Mouse (Mus musculus): ENCODE data around the gene Psmd14. TPM values are rescaled to one million over a fixed set of nuclear protein-coding genes. Genes with fewer than 3 reads are reported as not detected.

Gene Psmd14
- 140 and 144 TPM in 2 replicates for polyA plus RNA-seq (2016; fragmentation: Nextera tagmentation; extraction: Ambion mirVana)

DNA sequence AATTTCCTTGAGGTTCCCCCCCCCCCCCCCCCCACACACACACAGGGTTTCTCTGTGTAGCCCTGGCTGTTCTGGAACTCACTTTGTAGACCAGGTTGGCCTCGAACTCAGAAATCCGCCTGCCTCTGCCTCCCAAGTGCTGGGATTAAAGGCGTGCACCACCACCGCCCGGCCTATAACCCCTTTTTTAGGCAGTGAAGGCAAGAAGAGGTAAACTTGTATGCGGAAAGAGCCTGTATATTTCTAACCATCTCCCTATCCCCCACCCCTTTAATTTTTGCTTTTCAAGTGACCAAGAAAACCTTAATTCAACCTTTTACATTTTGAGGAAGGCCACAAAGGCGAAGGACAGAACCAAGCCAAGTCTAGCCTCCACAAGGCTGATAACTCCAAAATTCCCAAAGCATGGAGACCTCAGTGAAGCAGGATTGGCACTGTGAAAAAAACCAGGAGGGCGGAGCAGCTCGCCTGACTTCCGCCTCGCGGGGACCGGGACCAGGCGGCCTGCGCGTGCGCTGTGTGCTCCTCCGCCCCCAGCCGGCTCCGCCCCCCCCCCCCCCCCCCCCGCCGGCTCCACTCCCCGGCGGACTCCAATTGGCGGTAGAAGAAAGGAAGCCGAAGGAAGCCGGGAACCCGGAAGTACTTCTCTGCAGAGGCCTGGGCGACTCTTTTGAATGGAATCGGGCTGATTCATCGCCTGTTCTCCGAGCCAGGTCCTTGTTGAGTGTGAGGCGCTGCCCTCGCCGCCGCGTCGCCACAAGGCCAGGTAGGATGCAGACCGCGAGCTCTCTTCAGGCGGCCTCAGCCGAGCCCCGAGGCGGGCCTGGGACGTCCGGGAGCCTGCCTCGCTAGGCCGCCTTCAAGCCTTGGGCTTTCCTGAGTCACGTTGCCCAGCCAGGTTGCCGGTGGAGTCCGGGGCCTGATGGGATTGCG lies at the start of gene Psmd14:
Gene Psmd14, plus strand, starts transcription at position 587 of the 933 bp plus-strand sequence.
- Histone ChIP-seq H3K4me2 (peak within 1 kb of the TSS; percentile 87), H3K4me1 (replicated peaks) (peaks cover 11% of the 10 kb centered on the region), H3K36me3 (0 out of 2 replicates have a peak, but pooled peaks cover 2% of the 10 kb centered on the region), H3K9me3 (replicated peaks) (peaks cover 5% of the 10 kb centered on the region), H3K27ac (ENCODE audit: poor library complexity, severe bottlenecking) (peak within 1 kb of the TSS; percentile 89), H3K9ac (peak within 1 kb of the TSS; percentile 90), H3K27me3 (replicated peaks) (no peaks in the 10 kb centered on the region), H3K4me3 (peak within 1 kb of the TSS; percentile 99)
- WGBS: 3% methylated on average over 47 of the region's 52 CpGs
- peak; percentile 97 for ATAC-seq (ENCODE audit: insufficient number of reproducible peaks, low FRiP score)

DNA sequence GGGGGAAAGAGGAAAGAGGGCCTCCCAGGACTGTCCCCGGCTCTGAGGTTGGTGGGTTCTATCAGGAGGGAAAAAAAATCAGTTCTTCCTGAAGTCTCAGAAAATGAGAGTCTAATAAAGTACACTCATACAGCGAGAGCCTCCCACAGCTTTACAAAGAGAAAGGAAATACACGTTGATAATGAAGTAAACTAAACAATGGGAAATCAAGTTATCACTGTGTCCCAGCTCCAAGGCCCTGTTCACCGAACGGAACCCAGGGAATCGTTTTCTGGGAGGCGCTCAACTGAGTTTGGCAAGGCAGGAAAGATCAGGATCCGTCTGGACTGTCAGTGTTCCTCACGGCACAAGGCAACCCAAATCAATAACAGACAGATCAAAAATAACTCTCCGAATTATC lies 48.7 kb upstream of the Psmd14 start:
- Histone ChIP-seq H3K9me3 (replicated peaks) (no peaks in the 10 kb centered on the region), H3K4me1 (replicated peaks) (no peaks in the 10 kb centered on the region), H3K27ac (ENCODE audit: poor library complexity, severe bottlenecking) (no peak overlapping the region), H3K4me2 (no peak overlapping the region), H3K27me3 (replicated peaks) (no peaks in the 10 kb centered on the region), H3K36me3 (no peaks in the 10 kb centered on the region), H3K4me3 (no peak overlapping the region), H3K9ac (no peak overlapping the region)
- 54% methylated on average over 10 of the region's 10 CpGs for WGBS
- no peak for ATAC-seq (ENCODE audit: insufficient number of reproducible peaks, low FRiP score)

DNA sequence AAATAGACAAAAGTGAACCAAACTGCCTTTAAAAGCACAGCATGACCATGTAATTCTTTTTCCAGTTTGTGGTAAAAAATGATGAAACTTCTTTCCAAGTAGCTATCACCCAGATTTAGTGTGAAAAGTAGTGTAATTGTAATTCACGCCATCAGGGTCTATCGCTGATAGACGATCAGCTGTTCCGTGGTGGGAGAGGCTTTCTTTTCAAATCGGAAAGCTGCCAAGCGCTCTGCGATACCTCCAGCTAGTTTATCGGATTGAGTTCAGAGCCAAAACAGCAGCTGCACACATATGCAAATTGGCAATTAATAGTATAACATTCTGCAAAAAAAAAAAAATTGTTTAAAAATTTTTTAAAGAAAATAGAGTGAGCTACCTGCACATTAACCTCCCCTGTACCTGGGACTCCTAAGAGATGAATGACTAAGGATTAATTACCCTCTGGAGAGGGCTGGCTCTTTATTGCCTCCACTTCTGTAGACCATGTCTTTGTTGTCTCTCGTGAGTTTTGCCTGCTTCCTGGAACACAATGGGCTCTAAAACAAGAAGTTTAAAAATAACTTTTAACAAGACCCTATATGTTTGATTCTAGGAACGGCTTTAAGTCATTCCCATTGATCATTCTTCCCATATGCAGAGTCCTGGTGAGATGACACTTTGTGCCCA lies 47.8 kb upstream of the Psmd14 start:
- WGBS: 66% methylated on average over 10 of the region's 10 CpGs
- Histone ChIP-seq H3K9me3 (replicated peaks) (no peaks in the 10 kb centered on the region), H3K4me3 (no peak overlapping the region), H3K27ac (ENCODE audit: poor library complexity, severe bottlenecking) (no peak overlapping the region), H3K4me1 (replicated peaks) (no peaks in the 10 kb centered on the region), H3K36me3 (no peaks in the 10 kb centered on the region), H3K9ac (no peak overlapping the region), H3K4me2 (no peak overlapping the region), H3K27me3 (replicated peaks) (no peaks in the 10 kb centered on the region)
- ATAC-seq (ENCODE audit: insufficient number of reproducible peaks, low FRiP score): no peak

DNA sequence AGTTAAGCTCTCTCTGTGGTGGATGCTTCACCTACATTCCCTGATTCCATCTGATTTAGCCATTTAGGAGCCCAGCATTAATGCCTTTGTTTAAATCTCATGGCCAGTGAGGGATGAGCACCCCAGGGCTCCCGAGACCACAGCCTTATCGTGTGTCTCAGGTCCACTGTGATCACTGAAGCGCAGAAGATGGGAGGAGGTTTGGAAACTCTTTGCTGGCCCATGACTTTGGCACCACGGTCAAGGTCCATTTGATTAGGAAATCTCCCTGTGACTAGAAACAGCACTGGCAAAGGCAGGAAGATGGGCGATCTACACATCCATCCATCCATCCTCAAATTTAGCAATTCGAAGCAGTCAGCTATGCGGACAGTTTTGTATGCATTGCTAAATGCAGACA lies 44.1 kb upstream of the Psmd14 start:
- Histone ChIP-seq H3K4me3 (no peak overlapping the region), H3K4me1 (replicated peaks) (no peaks in the 10 kb centered on the region), H3K4me2 (no peak overlapping the region), H3K9me3 (replicated peaks) (0 out of 2 replicates have a peak, but pooled peaks cover 2% of the 10 kb centered on the region), H3K27ac (ENCODE audit: poor library complexity, severe bottlenecking) (no peak overlapping the region), H3K27me3 (replicated peaks) (no peaks in the 10 kb centered on the region), H3K9ac (no peak overlapping the region), H3K36me3 (no peaks in the 10 kb centered on the region)
- WGBS: 74% methylated on average over 7 of the region's 7 CpGs
- no peak for ATAC-seq (ENCODE audit: insufficient number of reproducible peaks, low FRiP score)

DNA sequence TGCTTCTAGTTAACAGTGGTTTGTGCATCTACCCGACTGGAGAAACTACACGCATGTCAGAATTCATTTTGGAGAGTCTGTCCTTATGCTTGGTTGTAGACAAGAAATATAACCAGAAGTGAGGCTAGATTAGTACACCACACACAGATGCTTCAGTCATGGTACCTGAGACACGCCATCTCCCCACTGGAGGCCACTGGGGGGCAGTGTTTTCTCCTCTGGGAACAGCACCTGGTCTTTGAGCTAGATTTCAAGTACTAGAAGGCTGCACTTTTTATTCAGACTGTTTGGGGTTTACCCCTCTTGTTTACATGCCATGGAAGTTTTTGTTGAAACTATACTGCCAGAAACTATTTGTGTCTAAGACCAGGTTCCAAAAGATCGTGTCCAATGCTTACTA lies 43.2 kb upstream of the Psmd14 start:
- Histone ChIP-seq H3K36me3 (no peaks in the 10 kb centered on the region), H3K4me2 (no peak overlapping the region), H3K27ac (ENCODE audit: poor library complexity, severe bottlenecking) (no peak overlapping the region), H3K9ac (no peak overlapping the region), H3K4me3 (no peak overlapping the region), H3K27me3 (replicated peaks) (no peaks in the 10 kb centered on the region), H3K9me3 (replicated peaks) (0 out of 2 replicates have a peak, but pooled peaks cover 3% of the 10 kb centered on the region), H3K4me1 (replicated peaks) (no peaks in the 10 kb centered on the region)
- WGBS: 19% methylated on average over 4 of the region's 4 CpGs
- no peak for ATAC-seq (ENCODE audit: insufficient number of reproducible peaks, low FRiP score)

DNA sequence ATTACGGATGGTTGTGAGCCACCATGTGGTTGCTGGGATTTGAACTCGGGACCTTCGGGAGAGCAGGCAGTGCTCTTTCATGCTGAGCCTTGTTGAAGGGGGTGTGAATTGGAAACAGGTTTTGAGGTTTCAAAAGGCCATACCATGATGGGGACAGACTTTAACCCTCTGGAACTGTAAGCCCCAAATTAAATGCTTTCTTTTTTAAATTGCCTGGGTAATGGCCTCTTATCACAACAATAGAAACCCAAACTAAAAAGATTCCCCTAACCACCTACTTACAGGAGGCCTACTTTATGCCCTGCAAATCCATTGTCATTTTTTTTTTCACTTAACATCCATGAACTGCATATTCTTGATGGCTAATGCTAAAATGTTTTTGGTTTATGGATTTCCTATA lies 36.9 kb upstream of the Psmd14 start:
- WGBS: 83% methylated on average over 3 of the region's 3 CpGs
- Histone ChIP-seq H3K4me1 (replicated peaks) (no peaks in the 10 kb centered on the region), H3K9ac (no peak overlapping the region), H3K27me3 (replicated peaks) (no peaks in the 10 kb centered on the region), H3K4me3 (no peak overlapping the region), H3K4me2 (no peak overlapping the region), H3K36me3 (no peaks in the 10 kb centered on the region), H3K9me3 (replicated peaks) (0 out of 2 replicates have a peak, but pooled peaks cover 3% of the 10 kb centered on the region), H3K27ac (ENCODE audit: poor library complexity, severe bottlenecking) (no peak overlapping the region)
- no peak for ATAC-seq (ENCODE audit: insufficient number of reproducible peaks, low FRiP score)

DNA sequence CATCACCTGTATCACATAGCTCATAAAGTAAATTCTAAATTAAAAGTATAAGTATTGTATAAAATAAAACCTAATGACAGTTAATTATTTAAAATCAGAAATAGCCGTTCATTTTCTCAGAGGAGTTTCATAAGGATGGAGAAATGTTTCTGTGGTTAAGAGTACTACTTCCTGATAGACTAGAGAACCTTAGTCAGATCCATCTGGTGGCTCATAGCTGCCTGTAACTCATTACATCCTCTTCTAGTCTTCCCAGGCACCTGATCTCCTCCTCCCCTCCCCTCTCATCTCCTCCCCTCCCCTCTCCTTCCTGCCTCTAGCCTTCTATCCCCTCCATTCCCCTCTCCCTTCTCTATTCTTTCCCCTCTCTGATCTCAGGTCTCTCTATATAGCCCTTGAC lies 29.9 kb upstream of the Psmd14 start:
- 79% methylated on average over 1 of the region's 1 CpGs for WGBS
- ATAC-seq (ENCODE audit: insufficient number of reproducible peaks, low FRiP score): no peak
- H3K9ac ChIP-seq: no peak overlapping the region

DNA sequence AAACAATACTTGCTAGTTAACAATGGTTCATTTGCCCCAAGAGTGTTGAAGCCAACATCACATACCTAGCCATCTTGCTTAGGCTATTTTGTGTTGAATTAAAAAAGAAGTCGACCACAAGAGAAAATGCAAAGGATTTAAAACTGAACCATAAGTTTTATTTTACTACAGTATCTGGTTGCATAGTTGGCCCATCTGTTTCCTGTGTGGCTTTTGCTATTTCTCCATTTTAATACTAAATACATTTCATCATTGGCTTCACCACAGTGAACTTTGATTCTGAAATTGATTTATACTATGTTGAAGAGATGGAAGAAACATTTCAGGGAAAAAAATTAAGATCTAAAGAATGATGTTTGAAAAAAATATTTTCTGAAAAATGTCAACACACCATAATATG lies 25.0 kb upstream of the Psmd14 start:
- Histone ChIP-seq H3K4me3 (no peak overlapping the region), H3K9me3 (replicated peaks) (no peaks in the 10 kb centered on the region), H3K9ac (no peak overlapping the region), H3K27me3 (replicated peaks) (no peaks in the 10 kb centered on the region), H3K4me1 (replicated peaks) (0 out of 2 replicates have a peak, but pooled peaks cover 2% of the 10 kb centered on the region), H3K36me3 (no peaks in the 10 kb centered on the region), H3K4me2 (no peak overlapping the region), H3K27ac (ENCODE audit: poor library complexity, severe bottlenecking) (no peak overlapping the region)
- ATAC-seq (ENCODE audit: insufficient number of reproducible peaks, low FRiP score): no peak
- WGBS: 73% methylated on average over 1 of the region's 1 CpGs

More for the DNA sequence above, 29.9 kb upstream of the Psmd14 start:
- Histone ChIP-seq H3K4me2 (no peak overlapping the region), H3K36me3 (no peaks in the 10 kb centered on the region), H3K27me3 (replicated peaks) (no peaks in the 10 kb centered on the region), H3K4me3 (no peak overlapping the region), H3K9me3 (replicated peaks) (no peaks in the 10 kb centered on the region), H3K27ac (ENCODE audit: poor library complexity, severe bottlenecking) (no peak overlapping the region), H3K4me1 (replicated peaks) (no peaks in the 10 kb centered on the region)

DNA sequence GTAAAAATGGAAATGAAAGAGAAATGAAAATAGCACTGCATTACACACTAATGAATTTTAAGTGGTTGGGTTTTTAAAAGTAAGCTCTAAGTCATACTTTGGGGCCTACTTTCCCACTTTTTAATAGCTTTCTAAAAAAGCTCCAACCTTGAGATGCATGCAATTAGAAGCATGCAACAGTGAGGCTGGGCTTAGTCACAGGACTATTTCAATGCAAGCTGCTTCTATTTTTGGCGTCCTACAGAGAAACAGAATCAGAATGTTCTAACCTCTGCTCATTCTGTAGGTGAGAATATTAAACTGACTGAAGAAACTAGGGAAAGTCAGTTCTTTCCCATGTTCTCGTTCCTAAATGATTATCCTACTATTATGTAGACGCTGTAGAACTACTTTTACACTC lies 22.4 kb upstream of the Psmd14 start:
- ATAC-seq (ENCODE audit: insufficient number of reproducible peaks, low FRiP score): no peak
- no peak overlapping the region for H3K9ac ChIP-seq
- no peak overlapping the region for H3K4me2 ChIP-seq
- H3K4me1 ChIP-seq (replicated peaks): 0 out of 2 replicates have a peak, but pooled peaks cover 2% of the 10 kb centered on the region
- H3K4me3 ChIP-seq: no peak overlapping the region
- H3K27me3 ChIP-seq (replicated peaks): no peaks in the 10 kb centered on the region
- H3K27ac ChIP-seq (ENCODE audit: poor library complexity, severe bottlenecking): no peak overlapping the region
- WGBS: 72% methylated on average over 3 of the region's 3 CpGs
- no peaks in the 10 kb centered on the region for H3K36me3 ChIP-seq
- H3K9me3 ChIP-seq (replicated peaks): no peaks in the 10 kb centered on the region

DNA sequence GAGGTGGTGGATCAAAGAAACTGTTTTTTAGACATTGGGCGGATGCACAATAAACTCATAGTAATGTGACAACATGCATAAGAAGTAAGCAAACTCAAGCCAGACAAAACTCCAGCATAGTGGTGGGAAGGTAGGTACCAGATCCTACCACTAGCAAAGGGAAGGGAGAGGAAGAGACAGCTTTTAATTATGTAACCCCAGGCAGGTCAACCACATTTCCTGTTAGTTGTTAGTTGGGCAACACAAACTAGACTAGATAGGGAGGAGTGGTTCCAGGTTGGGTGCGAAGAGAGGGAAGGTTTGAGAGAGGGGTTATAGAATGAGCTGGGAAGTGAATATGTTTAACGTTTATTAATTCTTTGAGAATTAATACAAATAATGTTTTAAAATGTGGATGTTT lies 1.9 kb upstream of the Psmd14 start:
- peaks cover 5% of the 10 kb centered on the region for H3K9me3 ChIP-seq (replicated peaks)
- H3K4me3 ChIP-seq: no peak overlapping the region
- peaks cover 11% of the 10 kb centered on the region for H3K4me1 ChIP-seq (replicated peaks)
- H3K27me3 ChIP-seq (replicated peaks): no peaks in the 10 kb centered on the region
- WGBS: 89% methylated on average over 3 of the region's 3 CpGs
- no peak overlapping the region for H3K9ac ChIP-seq
- no peak overlapping the region for H3K27ac ChIP-seq (ENCODE audit: poor library complexity, severe bottlenecking)
- ATAC-seq (ENCODE audit: insufficient number of reproducible peaks, low FRiP score): no peak
- 0 out of 2 replicates have a peak, but pooled peaks cover 2% of the 10 kb centered on the region for H3K36me3 ChIP-seq
- no peak overlapping the region for H3K4me2 ChIP-seq

DNA sequence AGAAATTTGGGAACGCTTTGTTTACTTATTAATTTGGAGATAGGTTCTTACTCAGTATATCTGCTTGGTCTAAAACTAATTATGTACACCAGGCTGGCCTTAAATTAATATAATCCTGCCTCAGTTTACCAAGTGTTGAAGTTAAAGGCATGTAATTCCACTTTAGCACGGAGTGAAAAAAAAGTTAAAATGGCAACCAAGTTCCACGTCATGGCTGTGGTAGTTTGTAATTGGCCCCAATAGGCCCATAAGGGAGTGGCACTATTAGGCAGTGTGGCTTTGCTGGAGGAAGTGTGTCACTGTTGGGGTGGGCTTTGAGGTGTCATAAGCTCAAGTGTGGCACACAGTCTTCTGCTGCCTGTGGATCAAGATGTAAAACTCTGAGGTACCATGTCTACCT lies 1.0 kb downstream of the Psmd14 start:
- Histone ChIP-seq H3K27me3 (replicated peaks) (no peaks in the 10 kb centered on the region), H3K9me3 (replicated peaks) (peaks cover 5% of the 10 kb centered on the region), H3K4me2 (peak overlapping the region; percentile 87), H3K4me1 (replicated peaks) (peaks cover 11% of the 10 kb centered on the region), H3K4me3 (peak overlapping the region; percentile 99), H3K9ac (peak overlapping the region; percentile 90), H3K36me3 (0 out of 2 replicates have a peak, but pooled peaks cover 2% of the 10 kb centered on the region), H3K27ac (ENCODE audit: poor library complexity, severe bottlenecking) (no peak overlapping the region)
- 47% methylated on average over 3 of the region's 3 CpGs for WGBS
- ATAC-seq (ENCODE audit: insufficient number of reproducible peaks, low FRiP score): no peak

Measured in heart, embryonic 12.5 days (tissue).